ENCODE assay signal across 10 mouse cellular contexts in genomic region chr10:76733677-76734068, GRCm38 (mm10). TPM values are rescaled to one million over a fixed set of nuclear protein-coding genes. Genes with fewer than 3 reads are reported as not detected.
A peak's percentile ranks its signal among the peaks of the same experiment; 100 is the strongest.
DNase-seq lines count a peak whose midpoint lies in the region; ATAC-seq and TF ChIP-seq lines count a peak whose summit lies in the region.
"Had no signal": no experiment of that assay in that cellular context is flagged by ENCODE, and none has a peak within 500 bp of the region (broad histone marks: within the 10 kb centered on the region; RNA-seq: fewer than 3 reads in every experiment).

No protein-coding gene starts in this region.

- no peak overlapping the region for H3K9ac ChIP-seq in liver, embryonic 13.5 days
- 0 out of 2 replicates have a peak overlapping the region, but pooled peaks have one; percentile 30 for H3K9ac ChIP-seq in hindbrain, postnatal 0 days (replicated peaks; ENCODE audit: low read length)
- no peak overlapping the region for H3K9ac ChIP-seq in neural tube, embryonic 12.5 days
- H3K9ac ChIP-seq: liver, embryonic 15.5 days had no signal

- H3K36me3 ChIP-seq in liver, embryonic 13.5 days, result no peaks in the 10 kb centered on the region
- H3K36me3 ChIP-seq in forebrain, embryonic 10.5 days (replicated peaks), result no peaks in the 10 kb centered on the region
- H3K36me3 ChIP-seq in hindbrain, postnatal 0 days (ENCODE audit: insufficient read depth, low read length), result no peaks in the 10 kb centered on the region
- no peaks in the 10 kb centered on the region for H3K36me3 ChIP-seq in neural tube, embryonic 12.5 days
- H3K36me3 ChIP-seq in thymus, adult 2 months (ENCODE audit: control insufficient read depth, insufficient read depth, low read length), result no peaks in the 10 kb centered on the region
- H3K36me3 ChIP-seq: liver, embryonic 15.5 days had no signal

- H3K27me3 ChIP-seq in liver, embryonic 13.5 days, result no peaks in the 10 kb centered on the region
- no peaks in the 10 kb centered on the region for H3K27me3 ChIP-seq in forebrain, embryonic 10.5 days (ENCODE audit: poor library complexity, severe bottlenecking)
- H3K27me3 ChIP-seq in hindbrain, postnatal 0 days (ENCODE audit: insufficient read depth, low read length), result no peaks in the 10 kb centered on the region
- no peaks in the 10 kb centered on the region for H3K27me3 ChIP-seq in neural tube, embryonic 12.5 days (replicated peaks)
- no peaks in the 10 kb centered on the region for H3K27me3 ChIP-seq in thymus, adult 2 months (ENCODE audit: control insufficient read depth, insufficient read depth, low read length)
- H3K27me3 ChIP-seq: liver, embryonic 15.5 days had no signal

- WGBS in liver, embryonic 13.5 days (ENCODE audit: insufficient replicate concordance), result 29% methylated on average over 3 of the region's 3 CpGs
- 42% methylated on average over 3 of the region's 3 CpGs for WGBS in forebrain, embryonic 10.5 days
- 40% methylated on average over 3 of the region's 3 CpGs for whole genome bisulfite sequencing in hindbrain, postnatal 0 days
- 68% methylated on average over 3 of the region's 3 CpGs for WGBS in neural tube, embryonic 12.5 days
- 88% methylated on average over 3 of the region's 3 CpGs for WGBS in thymus, adult 2 months

- H3K4me1 ChIP-seq in liver, embryonic 13.5 days (replicated peaks), result peaks cover 6% of the 10 kb centered on the region
- peaks cover 31% of the 10 kb centered on the region for H3K4me1 ChIP-seq in forebrain, embryonic 10.5 days
- H3K4me1 ChIP-seq in hindbrain, postnatal 0 days (ENCODE audit: insufficient read depth, low read length), result peaks cover 5% of the 10 kb centered on the region; the same call in 1 of the 2 replicates
- 0 out of 2 replicates have a peak, but pooled peaks cover 14% of the 10 kb centered on the region for H3K4me1 ChIP-seq in neural tube, embryonic 12.5 days
- 0 out of 2 replicates have a peak, but pooled peaks cover 2% of the 10 kb centered on the region for H3K4me1 ChIP-seq in thymus, adult 2 months (replicated peaks; ENCODE audit: control insufficient read depth, insufficient read depth, low read length)

- no peaks in the 10 kb centered on the region for H3K9me3 ChIP-seq in liver, embryonic 13.5 days (replicated peaks)
- no peaks in the 10 kb centered on the region for H3K9me3 ChIP-seq in forebrain, embryonic 10.5 days
- no peaks in the 10 kb centered on the region for H3K9me3 ChIP-seq in hindbrain, postnatal 0 days (ENCODE audit: low read length)
- H3K9me3 ChIP-seq in neural tube, embryonic 12.5 days, result no peaks in the 10 kb centered on the region
- H3K9me3 ChIP-seq: liver, embryonic 15.5 days had no signal

- no peak overlapping the region for H3K4me3 ChIP-seq in liver, embryonic 13.5 days (replicated peaks)
- peak overlapping the region; percentile 20; the same call in 1 of the 2 replicates for H3K4me3 ChIP-seq in forebrain, embryonic 10.5 days
- H3K4me3 ChIP-seq in hindbrain, postnatal 0 days (ENCODE audit: low read length), result no peak overlapping the region
- no peak overlapping the region for H3K4me3 ChIP-seq in neural tube, embryonic 12.5 days
- no peak overlapping the region for H3K4me3 ChIP-seq in thymus, adult 2 months (ENCODE audit: control insufficient read depth, insufficient read depth, low read length)
- H3K4me3 ChIP-seq: liver, embryonic 15.5 days had no signal

- no peak overlapping the region for H3K4me2 ChIP-seq in liver, embryonic 13.5 days
- H3K4me2 ChIP-seq in hindbrain, postnatal 0 days (ENCODE audit: low read depth, low read length), result peak overlapping the region; percentile 42
- peak overlapping the region; percentile 24 for H3K4me2 ChIP-seq in neural tube, embryonic 12.5 days (replicated peaks)
- H3K4me2 ChIP-seq: liver, embryonic 15.5 days had no signal

- no peak for ATAC-seq in liver, embryonic 13.5 days (ENCODE audit: low read depth)
- no peak; the same call in 1 of the 2 replicates for ATAC-seq in hindbrain, postnatal 0 days
- no peak for ATAC-seq in neural tube, embryonic 12.5 days (ENCODE audit: low FRiP score, low read depth)
- ATAC-seq in erythroblast, adult 5-6 weeks (replicated peaks; ENCODE audit: low FRiP score, poor library complexity, severe bottlenecking), result no peak

- no peak for TF ChIP-seq CTCF in hindbrain, postnatal 0 days (IDR thresholded peaks at IDR 0.05; ENCODE audit: low read depth)
- no peak for TF ChIP-seq CTCF in thymus, adult 2 months (IDR thresholded peaks at IDR 0.05; ENCODE audit: borderline replicate concordance, control insufficient read depth, extremely low read depth, insufficient read depth, low read length, poor library complexity)

- H3K27ac ChIP-seq in liver, embryonic 13.5 days, result 0 out of 2 replicates have a peak overlapping the region, but pooled peaks have one; percentile 20
- H3K27ac ChIP-seq in forebrain, embryonic 10.5 days, result peak overlapping the region; percentile 70
- peak overlapping the region; percentile 69; the same call in 1 of the 2 replicates for H3K27ac ChIP-seq in hindbrain, postnatal 0 days
- peak overlapping the region; percentile 1; the same call in 1 of the 2 replicates for H3K27ac ChIP-seq in neural tube, embryonic 12.5 days
- no peak overlapping the region for H3K27ac ChIP-seq in thymus, adult 2 months (ENCODE audit: control insufficient read depth, insufficient read depth, low read length)
- H3K27ac ChIP-seq: liver, embryonic 15.5 days had no signal

- DNase-seq in liver, embryonic 13.5 days, result no peak
- DNase-seq in liver, result no peak
- no peak for DNase-seq in forebrain, embryonic 10.5 days (ENCODE audit: extremely low spot score, low spot score)
- no peak for DNase-seq in hindbrain, postnatal 0 days (ENCODE audit: low spot score)
- no peak for DNase-seq in retina, postnatal 1 day
- DNase-seq in thymus, adult 2 months, result no peak

- TF ChIP-seq POLR2A in thymus, adult 2 months (IDR thresholded peaks at IDR 0.05; ENCODE audit: control insufficient read depth, extremely low read depth, insufficient read depth, low read length, poor library complexity), result no peak

RNA-seq across cellular contexts. Expression of gene Col6a1, which starts 7.7 kb away (rescaled TPM):
- polyA plus RNA-seq in liver, embryonic 13.5 days (2015; fragmentation: Nextera tagmentation; extraction: Ambion mirVana), result 8.7 and 9.2 TPM in 2 replicates
- polyA plus RNA-seq in forebrain, embryonic 10.5 days (2016; fragmentation: Nextera tagmentation; extraction: Ambion mirVana), result 3.2 TPM in 2 replicates
- 33.5 and 39.0 TPM in 2 replicates for total RNA-seq in hindbrain, postnatal 0 days (2014; rRNA removed)
- 23.2 and 27.0 TPM in 2 replicates for polyA plus RNA-seq in hindbrain, postnatal 0 days (2015; fragmentation: Nextera tagmentation; extraction: Ambion mirVana)
- polyA plus RNA-seq in neural tube, embryonic 12.5 days (2016; fragmentation: Nextera tagmentation; extraction: Ambion mirVana), result 26.4 and 27.9 TPM in 2 replicates
- 42.8 and 50.8 TPM in 2 replicates for polyA plus RNA-seq in thymus, adult 2 months (2012; rRNA removed)
- total RNA-seq in erythroblast, adult 5-6 weeks (2015; ENCODE audit: low replicate concordance), result 0.42 and 0.58 TPM in 2 replicates
- total RNA-seq in erythroblast, adult 5-6 weeks (2017; ENCODE audit: low replicate concordance), result 0.68 TPM in 1 of 2 replicates, not detected in the other
- total RNA-seq: hematopoietic stem cell, adult 5-6 weeks had no signal
